Mouse (Mus musculus): Measurements from ENCODE around the gene Tmem40.

- no peak for TF ChIP-seq CTCF (IDR thresholded peaks at IDR 0.05; ENCODE audit: borderline replicate concordance, insufficient read depth, low read length)
- TF ChIP-seq POLR2A (IDR thresholded peaks at IDR 0.05; ENCODE audit: low read depth, low read length), result no peak
These were observed 73.6 kb downstream of the Tmem40 start for GRCm38 (mm10) chr6:115688589-115688988.
